Mouse (Mus musculus): Measurements from ENCODE around the gene Ccdc149. TPM values are rescaled to one million over a fixed set of nuclear protein-coding genes. Genes with fewer than 3 reads are reported as not detected.

Gene Ccdc149
- polyA plus RNA-seq (2012; rRNA removed; ENCODE audit: low replicate concordance) = 2.3 and 2.7 TPM in 2 replicates

DNA sequence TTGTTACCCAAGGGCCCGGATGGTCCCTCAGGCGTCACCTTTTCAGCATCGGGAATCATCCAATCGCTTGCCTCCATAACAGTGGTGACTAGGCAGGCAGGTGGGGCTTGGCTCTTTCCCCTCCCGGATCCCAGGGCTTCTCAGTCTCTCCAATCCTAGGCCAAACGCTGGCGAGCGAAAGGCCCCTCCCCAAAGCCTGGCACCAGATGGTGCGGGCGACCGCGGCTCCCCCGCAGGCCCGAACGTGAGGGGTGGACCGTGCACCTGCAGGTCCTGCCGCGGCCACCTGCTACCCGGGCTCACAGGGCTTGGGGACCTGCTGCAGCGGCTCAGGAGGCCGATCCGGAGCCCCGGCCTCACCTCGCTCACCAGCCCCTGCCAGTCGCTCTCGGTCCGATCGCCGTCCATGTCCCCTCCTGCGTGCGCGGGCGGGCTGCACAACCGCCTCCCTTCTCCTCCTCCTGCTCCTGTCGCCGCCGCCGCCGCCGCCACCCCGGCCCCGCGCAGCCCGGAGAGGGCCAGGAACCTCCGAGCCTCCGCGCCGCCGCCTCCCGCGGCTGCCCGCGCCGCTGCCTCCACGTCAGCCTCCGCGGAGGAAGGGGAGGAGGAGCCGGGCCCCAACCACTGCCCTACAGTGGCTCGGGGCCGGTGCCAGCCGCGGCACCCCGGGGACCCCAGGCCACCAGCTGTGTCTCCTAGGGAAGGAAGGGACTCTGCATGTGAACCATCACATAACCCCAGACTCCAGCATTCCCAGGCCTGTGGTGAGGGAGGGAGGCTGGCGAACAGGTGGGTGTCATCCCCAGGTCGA is at the start of gene Ccdc149:
Gene Ccdc149 (minus strand): TSS at position 531 of the 811 bp plus-strand sequence.

GRCm38 (mm10) chr5:52363468-52364150 is 107.7 kb downstream of the Ccdc149 start, which contains the start of gene Sod3:
Gene Sod3, plus strand, starts transcription at chr5:52363791.

Other genes with a start within 250 kb of the Ccdc149 start
- 80.7 and 315 TPM in 2 replicates for gene Sod3, start 107.7 kb downstream of the Ccdc149 start, polyA plus RNA-seq (2012; rRNA removed; ENCODE audit: low replicate concordance)
- gene Lgi2, start 94.9 kb upstream of the Ccdc149 start, polyA plus RNA-seq (2012; rRNA removed; ENCODE audit: low replicate concordance) = 4.0 and 7.8 TPM in 2 replicates
- gene Sepsecs, start 198.2 kb upstream of the Ccdc149 start, polyA plus RNA-seq (2012; rRNA removed; ENCODE audit: low replicate concordance) = 6.9 and 8.7 TPM in 2 replicates

Measured in subcutaneous adipose tissue, adult 2 months (tissue).